Mouse (Mus musculus): ENCODE measurements at regions not wholly inside any gene's neighbourhood (a gene's known extent, or its start where the extent isn't known, plus 50 kb on each side); places are given as distances from the start of the nearest gene placed in this dataset.

DNA sequence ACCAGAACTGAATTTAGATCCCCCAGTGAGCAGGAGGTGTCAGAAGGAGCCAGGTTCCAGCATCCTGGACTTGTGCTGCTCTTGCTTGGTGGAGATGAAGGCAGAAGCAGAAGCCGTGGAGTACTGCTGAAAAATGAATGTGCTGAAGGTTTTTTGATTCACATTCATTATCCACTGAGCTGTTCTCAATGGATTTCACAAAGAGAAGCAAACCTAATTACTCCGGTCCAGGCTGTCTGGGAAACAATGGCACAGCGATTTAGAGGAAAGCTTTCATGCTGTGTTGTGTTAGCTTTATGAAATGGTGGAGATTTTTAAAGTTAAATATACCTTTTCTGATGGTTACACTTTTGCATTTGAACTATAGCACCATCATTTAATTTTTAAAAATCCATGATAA, 535.3 kb upstream of the Adgrl3 start:
- 46% methylated on average over 3 of the region's 3 CpGs for WGBS
- no peaks in the 10 kb centered on the region for H3K9me3 ChIP-seq
- H3K36me3 ChIP-seq = no peaks in the 10 kb centered on the region
- no peaks in the 10 kb centered on the region for H3K27me3 ChIP-seq (ENCODE audit: insufficient read depth, poor library complexity, severe bottlenecking)
- no peak overlapping the region for H3K4me3 ChIP-seq
- DNase-seq (ENCODE audit: low spot score) = no peak
- H3K4me1 ChIP-seq (replicated peaks) = no peaks in the 10 kb centered on the region
- no peak overlapping the region for H3K27ac ChIP-seq

DNA sequence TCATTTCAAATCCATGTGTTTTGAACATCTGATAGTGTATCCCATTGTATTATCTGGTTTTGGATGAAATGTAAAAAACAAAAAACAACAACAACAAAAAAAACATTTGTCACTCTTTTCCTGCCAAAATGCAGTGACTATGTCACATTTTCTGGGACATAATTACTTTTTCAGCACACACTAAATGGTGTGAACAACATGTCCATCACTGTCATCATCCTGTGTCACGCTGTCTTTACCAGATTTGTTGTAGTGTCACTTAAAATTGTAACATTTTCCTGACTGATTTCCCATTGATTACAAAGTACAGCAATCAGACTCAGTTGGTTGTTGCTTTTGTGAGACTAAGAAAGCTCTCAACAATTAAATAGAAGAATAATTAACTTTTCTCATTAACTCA, 531.6 kb upstream of the Adgrl3 start:
- no peak for DNase-seq (ENCODE audit: low spot score)
- Histone ChIP-seq H3K27me3 (ENCODE audit: insufficient read depth, poor library complexity, severe bottlenecking) (no peaks in the 10 kb centered on the region), H3K36me3 (no peaks in the 10 kb centered on the region), H3K27ac (no peak overlapping the region), H3K4me3 (no peak overlapping the region), H3K4me1 (replicated peaks) (no peaks in the 10 kb centered on the region), H3K9me3 (no peaks in the 10 kb centered on the region)
- WGBS = 95% methylated on average over 1 of the region's 1 CpGs

DNA sequence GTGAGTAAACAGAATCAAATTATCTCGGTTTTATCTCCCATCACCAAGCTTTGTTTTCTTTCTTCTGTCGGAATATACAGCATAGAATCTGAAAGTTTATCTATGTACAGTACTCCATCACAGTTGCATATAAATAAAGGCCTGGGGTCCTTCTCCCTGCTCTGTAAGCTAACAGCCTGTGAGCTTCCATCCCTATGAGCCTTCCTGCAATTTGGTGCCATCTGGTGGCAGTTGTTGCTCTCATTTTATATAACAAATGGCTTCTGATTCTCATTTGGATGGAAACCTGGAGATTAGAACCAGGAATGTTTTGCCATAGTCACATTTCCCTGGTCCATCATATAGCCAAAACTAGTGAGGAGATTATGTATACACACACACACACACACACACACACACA, 511.3 kb upstream of the Adgrl3 start:
- 41% methylated on average over 2 of the region's 2 CpGs for WGBS
- Histone ChIP-seq H3K4me3 (no peak overlapping the region), H3K36me3 (no peaks in the 10 kb centered on the region), H3K9me3 (no peaks in the 10 kb centered on the region), H3K4me1 (replicated peaks) (no peaks in the 10 kb centered on the region), H3K27ac (no peak overlapping the region), H3K27me3 (ENCODE audit: insufficient read depth, poor library complexity, severe bottlenecking) (no peaks in the 10 kb centered on the region)
- DNase-seq (ENCODE audit: low spot score) = peak; percentile 37

DNA sequence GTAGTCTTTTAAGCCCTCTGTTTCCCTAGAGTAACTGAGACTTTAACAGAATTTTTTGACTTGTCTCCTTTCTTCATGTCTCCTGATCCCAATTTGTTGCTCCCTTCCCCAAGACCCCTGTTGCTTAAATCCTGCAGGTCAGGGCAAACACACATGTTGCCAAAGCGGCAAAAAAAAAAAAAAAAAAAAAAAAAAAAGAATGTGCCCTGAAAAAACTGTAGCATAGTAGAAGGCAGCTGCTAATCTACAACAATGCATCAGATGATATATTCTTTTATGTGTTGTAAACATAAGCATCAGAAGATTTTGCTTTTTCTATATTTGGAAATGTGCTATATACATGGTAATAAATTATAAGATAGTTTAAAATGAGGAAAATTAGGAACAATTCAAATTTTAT, 479.9 kb upstream of the Adgrl3 start:
- DNase-seq (ENCODE audit: low spot score) = no peak
- WGBS = 68% methylated on average over 1 of the region's 1 CpGs

DNA sequence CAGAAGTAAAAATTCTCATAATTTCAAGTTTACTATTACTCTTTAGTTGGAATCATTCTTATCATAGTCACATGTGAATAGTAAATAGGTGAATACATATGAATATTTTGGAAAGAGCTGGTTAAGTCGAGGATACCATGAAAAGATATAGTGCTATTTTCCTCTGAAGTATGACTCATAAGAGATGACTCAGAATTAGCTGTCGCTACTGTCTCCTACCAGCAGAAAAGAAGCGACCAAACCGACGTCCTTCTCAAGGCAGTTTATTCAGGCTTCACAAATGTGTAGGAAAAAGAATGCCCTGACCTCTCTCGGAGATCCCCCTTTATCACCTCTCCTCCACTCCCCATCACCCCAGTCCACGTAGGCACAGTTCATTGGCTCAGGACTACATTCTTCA, 468.3 kb upstream of the Adgrl3 start:
- no peak overlapping the region for H3K27ac ChIP-seq
- no peaks in the 10 kb centered on the region for H3K27me3 ChIP-seq (ENCODE audit: insufficient read depth, poor library complexity, severe bottlenecking)
- WGBS = 89% methylated on average over 7 of the region's 7 CpGs
- no peaks in the 10 kb centered on the region for H3K9me3 ChIP-seq
- no peaks in the 10 kb centered on the region for H3K4me1 ChIP-seq (replicated peaks)
- no peak overlapping the region for H3K4me3 ChIP-seq
- no peak for DNase-seq (ENCODE audit: low spot score)
- no peaks in the 10 kb centered on the region for H3K36me3 ChIP-seq

More for the DNA sequence above, 479.9 kb upstream of the Adgrl3 start:
- Histone ChIP-seq H3K4me3 (no peak overlapping the region), H3K27ac (no peak overlapping the region), H3K9me3 (no peaks in the 10 kb centered on the region), H3K27me3 (ENCODE audit: insufficient read depth, poor library complexity, severe bottlenecking) (no peaks in the 10 kb centered on the region), H3K36me3 (no peaks in the 10 kb centered on the region), H3K4me1 (replicated peaks) (no peaks in the 10 kb centered on the region)

DNA sequence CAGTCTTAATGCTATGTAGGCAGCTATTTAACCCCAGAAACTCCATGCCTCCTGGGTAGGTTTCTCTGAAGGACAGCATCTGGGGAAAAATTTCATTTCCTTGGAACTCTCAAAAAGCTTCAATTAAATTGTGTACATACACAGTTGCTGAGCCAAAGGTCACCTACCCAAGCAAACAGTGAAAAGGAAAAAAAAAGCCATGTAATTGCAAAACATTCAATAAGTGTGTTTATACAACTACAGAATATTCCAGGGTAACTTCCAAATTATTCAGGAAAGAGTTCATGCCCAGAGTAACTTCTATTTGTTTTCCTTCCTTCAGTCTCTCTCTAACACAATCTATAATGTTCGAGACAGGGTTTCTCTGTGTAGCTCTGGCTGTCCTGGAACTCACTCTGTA, 441.2 kb upstream of the Adgrl3 start:
- 92% methylated on average over 1 of the region's 1 CpGs for WGBS
- no peaks in the 10 kb centered on the region for H3K4me1 ChIP-seq (replicated peaks)
- no peaks in the 10 kb centered on the region for H3K27me3 ChIP-seq (ENCODE audit: insufficient read depth, poor library complexity, severe bottlenecking)
- H3K27ac ChIP-seq = no peak overlapping the region
- no peak for DNase-seq (ENCODE audit: low spot score)
- H3K4me3 ChIP-seq = no peak overlapping the region
- no peaks in the 10 kb centered on the region for H3K36me3 ChIP-seq
- no peaks in the 10 kb centered on the region for H3K9me3 ChIP-seq

DNA sequence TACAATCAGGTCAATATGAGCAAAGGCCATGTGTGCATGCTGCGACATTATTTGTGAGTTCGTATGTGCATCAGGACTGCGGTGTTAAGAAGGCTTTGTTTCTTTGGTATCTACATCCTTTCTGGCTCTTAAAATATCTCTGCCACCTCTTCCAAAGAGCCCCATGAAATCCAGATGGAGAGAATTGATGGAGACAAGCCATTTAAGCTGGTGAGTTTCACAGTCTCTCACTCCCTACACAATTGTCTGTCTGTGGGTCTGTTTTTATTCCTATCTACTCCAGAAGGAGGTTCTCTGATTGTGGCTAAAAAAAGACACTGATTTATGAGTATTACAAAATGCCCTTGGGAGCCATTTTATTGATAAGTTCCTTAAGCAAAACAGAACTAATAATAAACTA, 408.4 kb upstream of the Adgrl3 start:
- H3K9me3 ChIP-seq = no peaks in the 10 kb centered on the region
- H3K4me3 ChIP-seq = no peak overlapping the region
- no peaks in the 10 kb centered on the region for H3K4me1 ChIP-seq (replicated peaks)
- no peaks in the 10 kb centered on the region for H3K36me3 ChIP-seq
- 93% methylated on average over 3 of the region's 3 CpGs for WGBS
- no peak overlapping the region for H3K27ac ChIP-seq
- no peak for DNase-seq (ENCODE audit: low spot score)
- no peaks in the 10 kb centered on the region for H3K27me3 ChIP-seq (ENCODE audit: insufficient read depth, poor library complexity, severe bottlenecking)

DNA sequence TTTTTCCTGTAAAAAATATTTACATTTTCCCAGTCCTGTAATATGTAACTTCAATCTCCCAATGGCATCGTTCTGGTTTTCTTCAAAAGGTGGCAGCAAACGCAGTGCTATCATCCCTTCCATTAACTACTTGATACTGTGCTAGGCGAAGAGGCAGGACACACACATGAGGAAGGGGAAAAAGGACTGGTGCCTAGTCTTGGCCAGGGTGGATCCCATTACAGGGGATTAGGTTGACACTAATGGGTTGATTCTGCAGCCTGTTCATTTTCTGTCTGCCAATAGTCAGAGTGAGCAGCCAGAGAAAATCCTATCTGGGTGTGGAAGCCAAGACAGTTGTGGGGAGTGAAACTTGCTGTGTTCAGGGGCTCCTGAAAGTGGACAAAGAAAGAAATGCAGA, 392.7 kb upstream of the Adgrl3 start:
- H3K27me3 ChIP-seq (ENCODE audit: insufficient read depth, poor library complexity, severe bottlenecking) = no peaks in the 10 kb centered on the region
- 87% methylated on average over 3 of the region's 3 CpGs for WGBS

DNA sequence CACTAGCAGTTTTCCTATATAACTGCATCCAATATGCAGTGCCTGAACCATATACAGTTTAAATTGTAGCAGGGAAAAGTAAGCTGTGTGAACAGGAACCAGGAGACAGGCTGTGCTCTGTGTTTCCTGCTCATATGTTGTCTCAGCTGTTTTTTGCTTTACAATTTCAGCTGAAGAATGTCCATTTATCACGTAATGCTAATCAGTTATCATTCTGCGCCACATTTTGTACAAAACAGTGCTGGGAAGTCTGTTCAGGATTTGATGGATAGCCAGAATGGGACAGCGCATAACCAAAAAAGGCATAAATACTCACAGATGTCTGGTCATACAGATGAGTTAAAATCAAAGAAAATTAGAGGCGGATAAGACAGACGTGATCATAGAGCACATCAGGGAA, 360.9 kb upstream of the Adgrl3 start:
- no peak for DNase-seq (ENCODE audit: low spot score)
- Histone ChIP-seq H3K4me3 (no peak overlapping the region), H3K36me3 (no peaks in the 10 kb centered on the region), H3K9me3 (no peaks in the 10 kb centered on the region), H3K27me3 (ENCODE audit: insufficient read depth, poor library complexity, severe bottlenecking) (no peaks in the 10 kb centered on the region), H3K27ac (no peak overlapping the region), H3K4me1 (replicated peaks) (no peaks in the 10 kb centered on the region)
- 82% methylated on average over 5 of the region's 5 CpGs for WGBS

More for the DNA sequence above, 392.7 kb upstream of the Adgrl3 start:
- Histone ChIP-seq H3K36me3 (no peaks in the 10 kb centered on the region), H3K4me3 (no peak overlapping the region), H3K4me1 (replicated peaks) (no peaks in the 10 kb centered on the region), H3K27ac (no peak overlapping the region), H3K9me3 (no peaks in the 10 kb centered on the region)
- DNase-seq (ENCODE audit: low spot score) = no peak

DNA sequence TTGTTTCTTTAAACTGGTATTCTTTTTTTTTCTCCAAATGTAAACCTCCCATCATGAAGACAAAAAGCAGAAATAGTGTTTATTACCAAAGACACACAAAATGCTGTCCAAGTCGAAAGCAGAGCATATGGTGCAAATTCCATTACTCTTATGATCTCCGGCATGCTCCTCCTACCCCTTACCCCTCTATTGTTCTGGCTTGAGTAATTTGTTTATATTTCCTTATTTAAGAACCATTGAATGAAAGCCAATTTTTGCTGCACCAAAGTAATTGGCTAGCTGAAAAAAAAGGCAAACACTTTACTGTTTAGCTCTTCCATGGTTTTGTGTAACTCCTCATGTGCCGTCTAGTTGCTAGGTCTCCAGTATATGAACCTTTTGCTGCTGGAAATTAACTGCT, 360.4 kb upstream of the Adgrl3 start:
- 81% methylated on average over 3 of the region's 3 CpGs for WGBS
- no peaks in the 10 kb centered on the region for H3K27me3 ChIP-seq (ENCODE audit: insufficient read depth, poor library complexity, severe bottlenecking)
- no peak for DNase-seq (ENCODE audit: low spot score)

DNA sequence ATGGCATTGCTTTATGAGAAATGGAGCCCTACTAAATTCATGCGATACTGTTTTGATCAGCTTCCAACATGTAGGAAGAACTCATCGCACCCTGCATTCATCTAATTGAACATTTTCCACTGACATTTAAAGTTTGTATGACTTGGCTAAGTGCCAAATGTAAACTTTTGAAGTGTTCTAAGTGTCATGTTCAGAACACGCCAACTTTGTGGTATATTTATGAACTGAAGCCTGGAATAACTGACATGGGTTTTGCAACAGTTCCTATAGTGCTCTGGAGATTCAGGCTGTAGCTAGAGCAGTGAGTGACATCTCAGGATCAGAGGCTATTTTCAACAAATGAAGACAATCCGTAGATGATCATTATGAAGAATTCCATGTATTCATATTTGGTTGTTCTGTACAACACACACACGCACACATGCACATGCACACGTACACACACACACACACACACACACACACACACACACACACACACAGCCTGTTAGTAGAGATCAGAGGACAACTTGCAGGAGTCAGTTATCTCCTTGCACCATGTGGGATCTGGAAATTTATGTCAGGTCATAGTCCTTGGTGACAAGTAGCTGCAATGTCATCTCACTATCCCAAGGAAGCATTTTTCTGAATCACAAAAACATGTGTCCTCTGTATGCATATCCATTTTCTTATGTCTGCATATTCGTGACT, 349.5 kb upstream of the Adgrl3 start:
- no peaks in the 10 kb centered on the region for H3K36me3 ChIP-seq
- no peaks in the 10 kb centered on the region for H3K9me3 ChIP-seq
- no peaks in the 10 kb centered on the region for H3K27me3 ChIP-seq (ENCODE audit: insufficient read depth, poor library complexity, severe bottlenecking)
- H3K27ac ChIP-seq = no peak overlapping the region
- no peak overlapping the region for H3K4me3 ChIP-seq
- H3K4me1 ChIP-seq (replicated peaks) = no peaks in the 10 kb centered on the region
- whole genome bisulfite sequencing = 89% methylated on average over 7 of the region's 7 CpGs
- DNase-seq (ENCODE audit: low spot score) = no peak

More for the DNA sequence above, 360.4 kb upstream of the Adgrl3 start:
- Histone ChIP-seq H3K27ac (no peak overlapping the region), H3K4me1 (replicated peaks) (no peaks in the 10 kb centered on the region), H3K4me3 (no peak overlapping the region), H3K36me3 (no peaks in the 10 kb centered on the region), H3K9me3 (no peaks in the 10 kb centered on the region)

DNA sequence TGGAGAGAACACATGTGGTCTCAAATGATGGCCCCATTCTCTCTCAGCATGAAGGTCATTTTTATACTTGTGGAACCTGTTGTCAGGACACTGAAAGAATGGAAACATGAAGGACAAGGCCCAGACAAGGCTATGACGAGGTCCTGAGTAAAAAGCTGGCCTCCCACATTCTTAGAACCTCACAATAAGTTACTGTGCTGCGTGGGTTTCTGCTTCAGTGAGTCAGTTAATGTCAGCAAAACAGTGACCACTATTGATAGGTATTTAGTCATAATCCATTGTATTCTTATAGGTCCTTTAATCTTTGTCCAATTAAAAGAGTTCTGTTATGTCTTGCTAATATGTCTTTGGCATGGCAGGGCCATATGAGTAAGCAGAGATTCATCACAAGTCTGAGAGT, 336.5 kb upstream of the Adgrl3 start:
- H3K4me3 ChIP-seq = no peak overlapping the region
- no peaks in the 10 kb centered on the region for H3K9me3 ChIP-seq
- no peak overlapping the region for H3K27ac ChIP-seq
- WGBS = 49% methylated on average over 2 of the region's 2 CpGs
- H3K27me3 ChIP-seq (ENCODE audit: insufficient read depth, poor library complexity, severe bottlenecking) = no peaks in the 10 kb centered on the region
- DNase-seq (ENCODE audit: low spot score) = no peak
- H3K36me3 ChIP-seq = no peaks in the 10 kb centered on the region
- H3K4me1 ChIP-seq (replicated peaks) = no peaks in the 10 kb centered on the region

DNA sequence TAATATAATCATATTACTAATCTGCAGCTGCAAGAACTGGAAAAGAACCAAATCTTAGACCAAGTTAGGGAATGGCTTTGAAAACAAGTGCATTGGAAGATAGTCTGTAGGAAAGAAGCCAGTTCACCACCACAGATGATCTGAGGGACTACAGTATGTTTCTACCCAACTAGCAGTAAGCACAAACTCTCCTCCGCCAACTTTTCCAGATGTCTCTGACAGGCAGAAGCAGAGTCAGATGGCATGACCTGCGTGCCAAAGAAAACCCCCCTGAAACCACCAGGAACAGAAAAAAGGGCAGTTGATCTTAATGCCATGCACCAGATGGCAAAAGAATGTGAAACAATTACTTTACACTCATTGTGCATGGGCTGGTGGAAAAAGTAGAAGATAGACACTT, 319.1 kb upstream of the Adgrl3 start:
- no peak for DNase-seq (ENCODE audit: low spot score)
- no peak overlapping the region for H3K27ac ChIP-seq
- 87% methylated on average over 2 of the region's 2 CpGs for WGBS
- no peaks in the 10 kb centered on the region for H3K27me3 ChIP-seq (ENCODE audit: insufficient read depth, poor library complexity, severe bottlenecking)
- no peaks in the 10 kb centered on the region for H3K4me1 ChIP-seq (replicated peaks)
- H3K9me3 ChIP-seq = no peaks in the 10 kb centered on the region
- H3K4me3 ChIP-seq = no peak overlapping the region
- no peaks in the 10 kb centered on the region for H3K36me3 ChIP-seq

DNA sequence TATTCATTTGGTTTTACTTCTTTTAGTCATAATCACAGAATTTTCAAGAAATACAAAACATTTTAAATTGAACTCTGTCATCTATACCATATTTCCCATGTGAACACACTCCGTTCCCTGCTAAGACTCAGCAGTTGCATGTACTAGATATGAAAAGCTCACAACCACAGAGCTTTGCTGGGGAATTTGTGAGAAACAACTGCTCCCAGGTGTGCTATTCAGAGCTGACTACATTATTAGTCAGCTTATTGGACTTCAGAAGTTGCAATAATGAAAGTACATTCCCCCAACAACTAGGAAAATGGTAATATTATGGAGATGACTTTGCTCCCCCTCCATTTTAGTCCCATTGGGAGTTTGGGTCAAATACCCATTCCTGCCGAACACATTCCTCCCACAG, 315.2 kb upstream of the Adgrl3 start:
- Histone ChIP-seq H3K27me3 (ENCODE audit: insufficient read depth, poor library complexity, severe bottlenecking) (no peaks in the 10 kb centered on the region), H3K4me3 (no peak overlapping the region), H3K27ac (no peak overlapping the region), H3K9me3 (no peaks in the 10 kb centered on the region), H3K4me1 (replicated peaks) (no peaks in the 10 kb centered on the region), H3K36me3 (no peaks in the 10 kb centered on the region)
- WGBS = 81% methylated on average over 2 of the region's 2 CpGs
- no peak for DNase-seq (ENCODE audit: low spot score)

Measured in hindbrain, embryonic 10.5 days (tissue).